Mouse (Mus musculus): ENCODE data around the gene Atp8b2. TPM values are rescaled to one million over a fixed set of nuclear protein-coding genes. Genes with fewer than 3 reads are reported as not detected.
A peak's percentile ranks its signal among the peaks of the same experiment; 100 is the strongest.

The Atp8b2 gene
- total RNA-seq, 2 experiments from 2014 or later = 93.5 to 110 TPM

DNA sequence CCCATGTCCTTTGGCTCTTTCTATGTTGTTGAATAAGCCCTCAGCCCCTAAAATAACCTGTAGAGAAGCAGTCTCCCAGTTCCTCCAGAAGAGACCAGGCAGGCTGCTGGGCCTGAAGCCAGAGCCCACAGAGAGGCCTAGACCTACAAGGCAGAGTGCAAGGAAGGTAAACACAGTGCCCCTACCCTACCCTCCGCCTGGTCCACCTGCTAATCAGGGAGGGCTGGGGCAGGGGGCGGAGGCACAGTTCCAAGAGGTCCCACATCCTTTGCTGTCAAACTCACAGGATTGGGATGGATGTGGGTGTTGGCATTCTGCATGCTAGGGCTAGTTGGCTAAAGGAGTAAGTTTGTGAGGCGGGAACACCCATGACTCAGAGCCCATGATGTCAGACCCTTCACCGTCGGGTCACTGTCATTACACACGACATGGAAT is 51.2 kb downstream of the Atp8b2 start:
- no peak for DNase-seq (ENCODE audit: low spot score in 2 of 2)
- intact Hi-C loops (cut with DNase I) = no loop called here

DNA sequence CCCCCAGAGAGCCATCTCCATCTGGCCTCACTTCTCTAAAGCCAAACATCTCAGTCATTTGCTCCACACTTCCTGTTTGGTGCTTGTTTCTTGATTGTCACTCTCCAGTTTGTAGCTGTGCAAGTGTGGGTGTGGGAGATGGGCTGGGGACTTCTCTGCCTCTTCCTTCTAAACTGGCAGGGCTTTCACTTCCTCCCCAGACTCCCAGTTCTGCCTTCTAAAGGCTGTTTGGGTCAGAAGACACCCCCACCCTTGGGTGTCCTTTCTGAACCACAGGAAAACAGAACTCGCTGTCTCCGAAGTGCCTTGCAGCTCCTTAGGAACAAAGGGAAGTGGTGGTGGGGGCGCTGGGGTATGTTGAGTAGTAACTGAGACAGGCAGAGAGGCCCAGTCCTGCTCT is 52.1 kb downstream of the Atp8b2 start:
- intact Hi-C loops (cut with DNase I) = no loop called here
- DNase-seq (ENCODE audit: low spot score in 2 of 2) = peak in 1 of 2 experiments; percentile 54

DNA sequence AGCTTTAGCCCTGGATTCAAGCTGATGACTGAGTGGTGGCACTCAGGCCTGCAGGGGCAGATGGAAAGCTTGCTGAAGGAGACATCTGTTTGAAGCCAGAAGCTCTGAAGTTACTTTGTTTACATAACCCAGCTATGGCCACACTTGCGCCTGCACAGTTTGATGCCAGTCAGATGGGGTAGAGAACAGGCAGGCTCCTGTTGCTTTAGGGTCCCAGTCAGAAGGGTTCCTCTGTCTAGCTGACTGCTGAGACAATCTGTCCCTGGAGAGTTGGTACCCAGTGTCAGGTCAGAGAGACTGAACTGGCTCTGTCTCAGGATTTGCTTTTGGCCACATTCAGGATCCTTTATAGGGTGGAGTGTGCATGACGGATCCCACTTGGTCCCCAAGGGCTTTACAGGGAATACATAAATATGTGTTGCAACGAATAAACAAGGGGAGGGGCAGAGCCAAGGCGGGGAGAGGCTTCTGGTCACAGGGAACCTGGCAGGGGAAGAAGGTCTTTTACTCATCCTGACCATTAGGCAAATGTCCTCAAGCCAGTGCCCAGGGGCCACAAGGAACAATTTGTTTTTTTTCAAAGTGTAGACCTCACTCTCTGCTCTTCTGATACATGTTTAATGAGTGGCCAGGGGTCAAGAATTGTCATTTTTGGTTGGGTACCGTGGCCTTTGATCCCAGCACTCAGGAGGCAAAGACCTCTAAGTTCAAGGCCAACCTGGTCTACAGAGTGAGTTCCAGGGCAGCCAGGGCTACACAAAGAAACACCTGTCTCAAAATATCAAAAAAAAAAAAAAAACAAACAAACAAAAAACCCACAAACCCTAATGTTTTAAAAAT is 53.4 kb downstream of the Atp8b2 start:
- intact Hi-C loops (cut with DNase I) = no loop called here

DNA sequence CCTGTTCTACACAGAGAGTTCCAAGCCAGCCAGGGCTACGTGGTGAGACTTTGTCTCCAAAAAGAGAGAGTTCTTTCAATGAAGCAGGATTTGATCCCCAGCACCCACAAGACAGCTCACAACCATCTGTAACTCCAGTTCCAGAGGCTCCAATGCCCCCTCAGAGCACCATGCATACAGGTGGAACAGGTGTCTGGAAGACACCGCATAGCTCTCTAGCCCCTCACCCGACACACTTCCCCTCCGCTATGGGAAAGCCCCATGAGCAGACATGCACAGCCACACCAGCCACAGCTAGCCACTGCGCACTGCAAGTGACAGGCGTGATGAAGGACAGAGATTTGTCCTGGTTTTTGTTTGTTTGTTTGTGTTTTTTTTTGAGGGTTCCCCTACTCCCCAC is 54.5 kb downstream of the Atp8b2 start:
- intact Hi-C loops (cut with DNase I) = no loop called here
- DNase-seq (ENCODE audit: low spot score in 2 of 2) = no peak

More for the DNA sequence above, 53.4 kb downstream of the Atp8b2 start:
- DNase-seq (ENCODE audit: low spot score in 2 of 2) = no peak

DNA sequence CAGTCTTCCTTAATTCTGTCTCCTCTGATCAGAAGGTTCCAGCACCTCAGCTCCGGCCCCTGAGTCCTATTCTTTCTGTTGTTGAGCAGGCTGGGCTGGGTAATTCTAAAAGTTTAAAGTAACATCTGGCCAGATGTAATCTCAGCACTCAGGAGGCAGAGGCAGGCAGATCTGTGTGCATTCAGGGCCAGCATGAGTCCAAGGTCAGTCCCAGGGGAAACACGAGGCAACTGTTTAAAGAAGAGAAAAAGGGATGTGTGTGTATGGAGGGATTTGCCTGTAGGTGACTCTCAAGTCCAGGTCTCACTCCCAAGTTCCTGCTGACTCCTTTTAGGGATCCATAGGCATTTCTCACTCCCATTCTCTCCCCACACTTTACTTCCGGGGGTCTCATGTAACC is 55.5 kb downstream of the Atp8b2 start:
- DNase-seq (ENCODE audit: low spot score in 2 of 2) = no peak
- intact Hi-C loops (cut with DNase I) = no loop called here

DNA sequence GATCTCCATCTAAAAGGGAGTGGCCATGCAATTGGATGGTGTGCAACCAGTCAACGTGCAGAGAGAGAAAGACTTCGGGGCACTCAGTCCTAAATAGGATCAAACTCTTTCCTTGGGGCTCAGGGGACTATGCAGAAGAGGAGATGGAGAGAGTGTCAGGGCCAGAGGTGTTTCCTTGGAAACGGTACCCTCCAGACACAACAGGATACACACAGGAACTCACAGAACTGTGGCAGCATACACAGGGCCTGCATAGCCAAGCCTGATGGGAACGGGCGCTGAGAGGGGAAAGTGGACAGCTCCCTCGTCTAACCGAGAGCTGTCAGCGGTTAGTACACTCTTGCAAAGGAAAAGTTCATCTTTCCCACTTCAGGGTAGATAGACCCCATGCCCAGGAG is 63.8 kb downstream of the Atp8b2 start:
- DNase-seq (ENCODE audit: low spot score in 2 of 2) = no peak
- intact Hi-C loops (cut with DNase I) = no loop called here

DNA sequence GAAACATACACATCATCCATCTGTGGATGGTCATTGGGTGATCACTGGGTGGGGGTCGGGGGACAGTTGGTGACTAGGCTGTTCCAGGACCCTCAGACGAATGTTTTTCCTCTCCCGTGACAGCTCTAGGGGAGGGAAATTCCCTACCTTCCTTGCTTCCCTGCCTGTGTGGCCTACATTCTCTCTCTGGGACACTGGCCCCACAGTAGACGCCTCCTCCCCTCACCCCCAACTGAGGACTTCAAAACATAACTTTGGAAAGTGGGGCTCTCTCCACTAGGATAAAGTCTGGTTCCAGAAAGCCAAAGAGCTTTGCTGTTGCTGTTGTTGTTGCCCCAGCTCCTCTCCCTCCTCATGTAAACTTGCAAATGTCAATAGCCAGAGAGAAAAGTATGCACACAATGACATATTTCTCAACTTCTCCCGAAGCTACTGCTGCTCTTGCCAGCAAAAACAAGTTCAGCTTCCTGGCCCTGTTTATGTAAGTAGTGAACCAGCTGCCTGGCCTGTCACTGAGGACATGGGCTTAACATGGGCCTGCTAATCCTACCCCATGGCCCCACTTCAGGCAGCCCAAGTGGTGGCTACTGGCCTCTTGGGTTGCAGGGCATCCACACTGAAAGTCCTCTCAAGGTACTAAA is 64.3 kb downstream of the Atp8b2 start:
- intact Hi-C loops (cut with DNase I) = no loop called here
- peak in 1 of 2 experiments; percentile 9 for DNase-seq (ENCODE audit: low spot score in 2 of 2)

DNA sequence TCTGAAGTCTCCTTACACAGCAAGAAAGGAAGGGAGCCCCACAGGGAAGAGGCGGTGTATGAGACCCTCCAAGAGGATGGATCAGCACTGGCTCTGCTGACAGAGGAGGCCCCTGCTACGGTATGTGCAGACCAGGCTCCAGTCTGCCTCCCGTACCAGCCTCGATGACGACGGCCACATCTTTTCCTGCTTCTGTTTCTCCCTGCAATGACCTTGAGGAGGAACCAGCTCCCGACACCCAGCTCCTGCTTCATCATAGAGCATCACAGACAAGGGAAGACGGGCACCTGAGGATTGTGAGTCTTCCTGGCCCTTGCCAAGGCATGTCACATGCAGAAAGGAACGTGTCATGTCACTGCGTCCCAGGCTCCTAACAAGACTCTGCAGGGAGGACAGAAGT is 65.3 kb downstream of the Atp8b2 start:
- no peak for DNase-seq (ENCODE audit: low spot score in 2 of 2)
- intact Hi-C loops (cut with DNase I) = no loop called here

DNA sequence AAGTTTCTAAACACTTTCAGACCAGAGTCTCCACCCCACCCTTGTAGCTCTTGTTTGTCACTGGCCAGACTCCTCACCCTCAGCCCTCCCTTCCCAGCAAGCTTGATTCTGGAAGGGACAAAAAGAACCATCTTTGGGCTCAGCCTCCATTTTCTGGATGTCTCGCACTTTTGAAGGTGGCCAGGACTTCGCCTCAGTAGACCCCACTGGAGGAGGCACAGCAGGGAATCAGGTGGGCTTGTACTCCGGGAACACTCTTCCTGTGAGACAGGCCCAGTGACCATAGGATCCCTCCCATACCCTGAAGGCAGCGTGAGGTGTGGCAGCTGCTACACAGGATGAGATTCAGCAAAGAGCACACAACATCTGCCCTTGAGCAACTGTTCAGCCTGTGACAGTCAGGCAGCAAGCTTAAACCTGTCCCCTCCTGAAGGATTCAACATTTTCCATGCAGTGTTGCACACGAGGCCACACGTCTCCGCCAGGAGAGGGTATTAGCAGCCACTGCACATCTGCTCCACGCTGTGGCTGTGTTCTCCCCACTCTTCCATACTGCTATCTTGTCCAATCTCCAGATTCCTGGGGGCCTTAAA is 66.0 kb downstream of the Atp8b2 start:
- intact Hi-C loops (cut with DNase I) = no loop called here
- no peak for DNase-seq (ENCODE audit: low spot score in 2 of 2)

DNA sequence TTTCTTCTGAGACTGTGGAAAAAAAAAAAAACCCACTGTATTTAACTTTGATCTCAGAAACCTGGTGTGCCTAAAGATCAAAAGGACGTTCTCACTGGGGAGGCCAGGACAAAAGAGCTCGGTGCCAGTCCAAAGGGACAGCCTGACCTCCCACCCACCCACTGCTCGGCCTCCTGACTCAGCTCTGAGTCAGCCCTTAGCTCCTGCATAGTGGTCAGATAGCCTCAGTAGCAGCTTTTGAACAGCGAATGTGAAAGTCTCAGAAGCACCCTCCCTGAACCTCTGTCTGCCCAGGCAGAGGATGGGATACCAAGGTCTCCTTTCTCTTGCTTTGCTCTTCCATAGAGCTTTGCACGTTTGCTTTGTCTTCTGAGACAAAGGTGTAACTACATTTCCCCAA is 66.7 kb downstream of the Atp8b2 start:
- intact Hi-C loops (cut with DNase I) = no loop called here

DNA sequence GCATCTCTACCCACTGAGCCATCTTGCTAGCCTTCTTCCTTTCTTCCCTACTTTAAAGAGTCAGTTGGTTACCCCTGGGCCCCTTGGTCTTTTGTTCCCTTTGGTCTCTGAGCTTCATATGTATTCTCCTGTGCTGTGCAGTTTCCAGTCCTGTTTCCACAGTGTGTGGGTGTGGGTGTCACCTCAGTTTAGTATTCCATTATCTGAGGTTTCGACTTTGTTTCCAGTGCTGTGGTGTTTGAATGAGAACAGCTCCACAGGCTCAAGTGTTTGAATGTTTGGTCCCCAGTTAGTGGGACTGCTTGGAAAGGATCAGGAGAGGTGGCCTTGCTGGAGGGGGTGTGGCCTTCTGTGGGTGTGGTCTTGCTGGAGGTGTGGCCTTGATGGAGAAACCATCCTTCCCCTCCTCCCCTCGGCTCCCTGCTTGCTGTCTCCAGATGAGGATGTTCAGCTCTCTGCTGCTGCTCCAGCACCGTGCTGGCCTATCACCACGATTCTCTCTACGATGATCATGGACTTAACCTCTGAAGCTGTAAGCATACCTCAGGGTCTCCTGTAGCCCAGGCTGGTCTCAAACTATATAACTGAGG is 70.7 kb downstream of the Atp8b2 start:
- no peak for DNase-seq (ENCODE audit: low spot score in 2 of 2)
- intact Hi-C loops (cut with DNase I) = no loop called here

More for the DNA sequence above, 66.7 kb downstream of the Atp8b2 start:
- no peak for DNase-seq (ENCODE audit: low spot score in 2 of 2)

DNA sequence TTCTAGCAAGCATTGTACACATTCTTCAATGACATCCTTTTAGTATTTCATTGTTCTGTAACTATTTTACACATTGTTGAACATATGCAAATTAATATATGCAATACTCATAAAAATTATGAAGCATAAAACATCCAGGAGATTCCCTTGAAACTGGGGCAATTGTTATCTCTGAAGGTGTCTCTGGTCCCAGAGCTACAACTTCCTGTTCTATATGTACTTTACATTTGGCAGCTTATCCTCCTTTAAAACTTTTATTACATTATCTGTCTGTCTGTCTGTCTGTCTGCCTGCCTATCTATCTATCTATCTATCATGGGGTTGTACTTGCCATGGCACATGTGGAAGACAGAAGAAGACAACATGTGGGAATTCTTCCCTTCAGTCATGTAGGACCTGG is 71.6 kb downstream of the Atp8b2 start:
- intact Hi-C loops (cut with DNase I) = no loop called here
- DNase-seq (ENCODE audit: low spot score in 2 of 2) = no peak

DNA sequence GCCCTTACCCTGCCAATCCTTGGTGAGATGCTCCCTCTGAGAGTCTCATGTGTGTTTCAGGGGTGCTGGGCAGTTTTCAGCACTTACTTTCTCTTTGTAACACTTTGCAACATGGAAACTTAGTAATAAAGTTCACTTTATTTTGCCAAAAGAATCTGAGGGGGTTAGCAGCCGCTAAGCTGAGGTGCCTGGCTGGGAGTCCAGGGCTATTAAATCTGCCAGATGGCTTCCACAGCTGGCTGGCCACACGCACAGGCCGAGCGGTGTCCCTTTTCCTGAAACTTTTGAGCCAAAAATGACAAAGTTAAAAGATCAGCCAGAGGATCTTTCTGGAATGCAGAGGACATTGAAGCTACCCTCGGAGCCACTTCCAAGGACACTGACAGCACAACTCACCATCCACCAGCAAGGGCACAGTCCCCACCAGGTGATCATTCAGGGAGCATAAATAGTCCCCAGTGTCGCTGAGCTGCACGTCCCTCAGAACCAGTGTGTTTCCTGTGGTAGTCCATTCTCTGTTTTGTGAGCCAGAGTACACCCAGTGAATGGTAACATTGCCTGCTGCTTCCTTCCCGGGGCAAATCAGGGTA is 73.4 kb downstream of the Atp8b2 start:
- DNase-seq (ENCODE audit: low spot score in 2 of 2) = no peak
- intact Hi-C loops (cut with DNase I) = loop anchor here (10.0 kb wide), 1 partner anchor 185 kb away; the partner anchor contains the start of gene Tpm3

Small RNA genes lying within 50 kb of the gene (microRNA-seq; reads per million reads assigned to microRNA genes)
- 0.34 to 0.50 reads per million in 2 experiments for gene Mir7669

Other genes starting within 250 kb of the Atp8b2 start
- 100 to 1,000 TPM; 127 to 140 TPM for gene Adar, start 248.5 kb downstream of the Atp8b2 start, total RNA-seq (2021)
- gene Chrnb2, start 198.9 kb downstream of the Atp8b2 start, total RNA-seq (2021) = 10 to 100 TPM; 25.5 to 26.2 TPM
- 10 to 100 TPM; 87.1 to 89.9 TPM for gene Ube2q1, start 189.9 kb downstream of the Atp8b2 start, total RNA-seq (2021)
- gene She, start 132.1 kb downstream of the Atp8b2 start, total RNA-seq (2021) = 1 to 10 TPM; 3.1 to 3.4 TPM
- 1 to 10 TPM; 4.7 to 5.0 TPM for gene Il6ra, start 50.3 kb downstream of the Atp8b2 start, total RNA-seq (2021)
- gene Hax1, start 35.3 kb upstream of the Atp8b2 start, total RNA-seq (2021) = 100 to 1,000 TPM in 1 of 2 experiments, 10 to 100 TPM in 1; 99.7 to 104 TPM
- gene 4933434E20Rik, start 88.1 kb upstream of the Atp8b2 start, total RNA-seq (2021) = 10 to 100 TPM; 84.3 to 87.2 TPM
- 100 to 1,000 TPM; 182 to 205 TPM for gene Ubap2l, start 89.1 kb upstream of the Atp8b2 start, total RNA-seq (2021)
- gene Tpm3, start 109.1 kb upstream of the Atp8b2 start, total RNA-seq (2021) = 100 to 1,000 TPM; 190 to 191 TPM
- gene Nup210l, start 140.6 kb upstream of the Atp8b2 start, total RNA-seq (2021) = under 1 TPM; 0.27 to 0.46 TPM